Mouse (Mus musculus): ENCODE results near the gene Sec62.
A peak's percentile ranks its signal among the peaks of the same experiment; 100 is the strongest.
"Not testable (repeated sequence)": the region's sequence is repeated elsewhere in the genome, so short reads cannot be mapped to it uniquely, and the experiment has no call there.

Sec62 gene

DNA sequence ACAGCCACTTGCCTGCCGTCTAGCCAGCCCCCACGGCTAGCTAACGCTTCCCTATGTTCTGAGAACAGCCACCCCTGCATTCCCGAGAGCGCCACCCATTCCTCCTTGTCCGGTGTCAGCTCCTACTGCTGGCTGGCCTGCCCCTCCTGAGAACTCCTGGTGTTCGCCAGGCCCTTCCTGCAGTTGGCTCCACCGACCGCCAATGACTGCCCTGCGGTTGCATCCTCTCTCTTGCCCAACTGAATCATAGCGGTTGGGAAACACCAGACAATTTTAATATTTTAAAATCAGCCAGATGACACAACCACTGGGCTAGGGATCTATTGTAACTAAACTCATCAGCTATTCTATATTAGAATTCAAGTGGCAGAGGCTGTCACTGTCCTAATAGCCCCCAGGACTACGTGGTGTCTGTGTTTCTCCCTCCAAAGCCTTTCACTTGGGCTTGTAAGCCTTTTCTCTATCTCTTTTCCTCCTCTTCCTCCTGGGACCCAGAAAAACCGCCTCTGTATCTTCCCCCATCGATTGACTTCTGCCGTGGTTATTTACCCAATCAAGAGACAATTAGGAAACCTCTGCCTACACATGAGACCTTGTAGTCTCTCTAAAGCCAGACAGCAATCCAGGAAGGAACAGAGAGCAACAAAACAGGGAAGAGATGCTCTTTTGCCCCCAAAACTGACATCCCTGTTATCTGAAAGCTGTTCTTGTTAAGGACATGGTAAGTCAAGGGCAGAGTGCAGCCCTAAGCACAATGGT is 39.4 kb downstream of the Sec62 start:
- DNase-seq (ENCODE audit: low spot score in 2 of 2), result no peak

DNA sequence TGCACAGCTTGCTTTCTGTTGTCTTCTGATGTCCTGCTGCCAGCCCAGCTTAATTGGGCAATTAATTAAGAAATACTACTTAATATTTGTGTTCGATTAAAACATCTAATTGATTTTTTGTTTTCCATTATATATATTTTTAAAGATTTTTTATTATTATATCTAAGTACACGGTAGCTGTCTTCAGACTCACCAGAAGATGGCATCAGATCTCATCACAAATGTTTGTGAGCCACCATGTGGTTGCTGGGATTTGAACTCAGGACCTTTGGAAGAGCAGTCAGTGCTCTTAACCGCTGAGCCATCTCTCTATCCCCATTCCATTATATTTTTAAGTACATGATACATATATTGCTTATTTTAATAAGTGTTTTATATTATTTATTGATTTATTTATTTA is 40.6 kb downstream of the Sec62 start:
- DNase-seq (ENCODE audit: low spot score in 2 of 2), result no peak

DNA sequence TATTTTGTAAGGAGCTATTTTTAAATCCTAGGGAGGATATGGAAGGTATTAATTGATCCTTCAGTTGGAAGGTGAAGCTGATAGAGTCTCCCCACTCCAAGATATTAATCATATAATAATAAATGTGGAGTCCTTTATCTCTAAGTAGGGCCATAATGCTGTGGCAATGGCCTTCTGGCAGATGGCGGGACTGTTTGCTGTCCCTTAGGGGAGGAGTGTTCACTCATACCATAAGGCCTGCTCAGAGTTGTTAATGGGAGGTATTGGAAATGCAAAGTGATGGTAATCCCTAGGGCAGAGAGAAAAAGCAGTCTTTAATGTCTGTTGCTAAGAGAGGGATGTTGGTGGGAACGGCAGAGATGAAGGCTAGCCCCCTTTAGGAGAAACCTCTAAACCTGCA is 53.1 kb downstream of the Sec62 start:
- no peak for DNase-seq (ENCODE audit: low spot score in 2 of 2)

DNA sequence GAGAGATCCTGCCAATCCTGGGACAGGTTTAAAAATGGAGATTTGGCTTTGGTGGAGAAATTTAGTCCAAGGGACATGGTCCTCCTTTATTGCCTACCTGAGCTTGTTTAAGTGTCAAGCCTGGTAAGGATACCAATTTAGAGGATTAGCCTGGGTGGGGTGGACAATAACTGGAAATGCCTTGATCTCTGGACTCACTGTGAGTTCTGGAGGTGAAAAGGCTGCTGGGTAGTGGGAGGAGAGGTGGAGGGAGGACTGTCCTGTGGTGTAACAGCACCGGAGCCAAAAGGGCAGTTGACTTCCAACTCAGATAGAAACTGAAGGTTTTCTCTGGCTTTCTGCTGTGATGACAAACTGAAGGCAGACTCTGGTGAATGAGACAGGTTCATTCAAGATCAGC is 54.7 kb downstream of the Sec62 start:
- no peak for DNase-seq (ENCODE audit: low spot score in 2 of 2)

DNA sequence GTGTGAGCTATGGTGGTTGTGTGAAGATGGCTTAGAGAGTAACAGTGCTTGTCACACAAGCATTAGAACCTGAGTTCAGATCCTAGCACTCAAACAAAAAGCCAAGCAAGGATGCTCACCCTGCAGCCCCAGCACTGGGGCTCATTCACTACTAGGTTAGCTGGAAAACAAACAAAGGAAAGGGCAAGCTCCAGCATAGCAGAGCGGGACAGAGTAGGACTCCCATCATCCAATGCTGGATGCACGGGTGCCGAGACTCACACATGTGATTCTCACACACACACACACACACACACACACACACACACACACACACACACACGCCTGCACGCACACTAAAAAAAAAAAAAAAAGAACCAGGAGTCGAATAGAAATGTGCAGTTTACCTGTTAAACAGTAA is 58.7 kb downstream of the Sec62 start:
- no peak for DNase-seq (ENCODE audit: low spot score in 2 of 2)

DNA sequence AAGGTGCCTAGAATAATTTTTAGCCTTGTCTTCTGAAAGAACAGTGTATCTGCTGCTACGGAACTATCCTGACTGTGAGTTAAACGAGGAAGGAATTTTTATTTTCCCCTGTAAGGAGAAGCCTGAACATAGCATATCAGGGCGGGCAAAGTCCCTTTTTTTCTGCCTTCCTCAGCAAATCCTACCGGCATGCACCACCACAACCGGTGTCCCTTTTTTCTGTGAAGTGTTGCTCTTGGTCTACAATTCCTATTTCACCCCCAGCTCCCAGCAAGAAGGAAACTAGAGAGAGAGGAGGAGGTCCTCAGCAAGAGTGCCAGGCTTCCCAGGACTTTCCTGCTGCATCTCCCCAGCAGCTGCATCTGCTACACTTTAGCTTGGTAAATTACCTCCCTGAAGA is 60.9 kb downstream of the Sec62 start:
- no peak for DNase-seq (ENCODE audit: low spot score in 2 of 2)

DNA sequence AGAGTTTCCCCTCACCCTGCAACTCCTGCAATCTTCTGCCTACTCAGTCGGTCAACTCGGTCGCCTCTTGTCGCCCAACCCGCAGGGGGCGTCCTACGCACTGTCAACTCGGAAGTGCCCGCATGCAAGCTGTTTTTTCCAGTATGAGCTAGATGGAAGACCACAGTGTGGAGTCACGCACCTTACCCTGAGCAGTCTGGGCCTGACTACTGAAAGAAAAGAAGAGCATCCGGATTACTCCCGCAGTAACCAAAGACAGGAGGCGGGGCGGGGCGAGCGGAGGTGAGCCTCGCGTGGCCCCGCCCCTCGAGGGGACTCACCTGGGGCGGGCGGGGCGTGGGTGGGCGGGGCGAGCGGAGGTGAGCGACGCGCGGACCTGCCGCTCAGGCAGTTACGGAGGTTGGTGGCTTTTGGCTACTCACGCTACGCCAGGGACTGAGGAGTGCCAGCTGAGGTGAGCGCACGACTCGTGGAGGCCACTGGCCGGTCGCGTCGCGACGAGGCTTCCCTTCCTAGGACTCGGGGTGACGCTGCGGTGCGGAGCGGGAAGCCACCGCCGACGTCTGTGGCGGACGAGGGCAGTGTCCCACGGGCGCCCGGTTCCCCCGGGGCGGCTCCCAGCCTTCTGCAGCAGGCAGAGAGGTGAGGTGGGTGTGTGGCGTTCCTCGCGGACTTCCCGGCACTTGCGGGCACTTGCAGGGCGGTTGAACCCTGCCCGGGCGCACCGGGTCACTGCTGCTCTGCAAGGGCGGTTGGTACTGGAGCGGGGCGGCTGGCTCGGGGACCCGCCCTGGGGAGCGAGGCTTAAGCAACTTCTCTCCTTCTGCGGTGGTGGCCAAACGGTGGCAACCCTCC is 63.2 kb downstream of the Sec62 start, which contains the start of gene Gpr160:
Gpr160 (plus strand) TSS at position 347 of the 855 bp plus-strand sequence.
- peak; percentile 52 to 62 for DNase-seq (ENCODE audit: low spot score in 2 of 2)

DNA sequence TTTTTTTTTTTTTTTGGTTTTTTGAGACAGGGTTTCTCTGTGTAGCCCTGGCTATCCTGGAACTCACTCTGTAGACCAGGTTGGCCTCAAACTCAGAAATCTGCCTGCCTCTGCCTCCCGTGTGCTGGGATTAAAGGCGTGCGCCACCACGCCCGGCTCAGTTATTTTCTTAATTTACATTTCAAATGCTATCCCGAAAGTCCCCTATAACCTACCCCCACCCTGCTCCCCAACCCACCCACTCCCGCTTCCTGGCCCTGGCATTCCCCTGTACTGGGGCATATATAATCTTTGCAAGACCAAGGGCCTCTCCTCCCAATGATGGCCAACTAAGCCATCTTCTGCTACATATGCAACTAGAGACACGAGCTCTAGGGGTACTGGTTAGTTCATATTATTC is 66.9 kb downstream of the Sec62 start:
- DNase-seq (ENCODE audit: low spot score in 2 of 2), result not testable (repeated sequence)

DNA sequence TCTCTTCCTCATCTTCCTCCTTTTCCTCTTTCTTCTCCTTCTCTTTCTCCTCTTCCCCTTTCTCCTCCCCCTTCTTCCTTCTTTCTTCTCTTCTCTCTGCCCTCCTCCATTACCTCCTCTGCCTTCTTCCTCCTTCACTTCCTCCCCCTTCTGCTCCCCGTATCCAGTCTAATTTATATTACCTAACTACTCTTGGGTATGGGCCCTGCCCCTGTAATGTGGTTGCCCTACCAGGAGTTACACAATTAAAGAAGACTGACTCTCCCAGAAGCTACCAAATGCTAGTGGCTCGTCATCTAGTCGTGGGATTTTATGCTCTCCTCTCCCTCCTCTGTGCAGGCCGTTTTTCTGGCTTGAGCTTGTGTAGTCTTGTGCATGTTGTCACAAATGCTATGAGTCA is 68.0 kb downstream of the Sec62 start:
- no peak for DNase-seq (ENCODE audit: low spot score in 2 of 2)

DNA sequence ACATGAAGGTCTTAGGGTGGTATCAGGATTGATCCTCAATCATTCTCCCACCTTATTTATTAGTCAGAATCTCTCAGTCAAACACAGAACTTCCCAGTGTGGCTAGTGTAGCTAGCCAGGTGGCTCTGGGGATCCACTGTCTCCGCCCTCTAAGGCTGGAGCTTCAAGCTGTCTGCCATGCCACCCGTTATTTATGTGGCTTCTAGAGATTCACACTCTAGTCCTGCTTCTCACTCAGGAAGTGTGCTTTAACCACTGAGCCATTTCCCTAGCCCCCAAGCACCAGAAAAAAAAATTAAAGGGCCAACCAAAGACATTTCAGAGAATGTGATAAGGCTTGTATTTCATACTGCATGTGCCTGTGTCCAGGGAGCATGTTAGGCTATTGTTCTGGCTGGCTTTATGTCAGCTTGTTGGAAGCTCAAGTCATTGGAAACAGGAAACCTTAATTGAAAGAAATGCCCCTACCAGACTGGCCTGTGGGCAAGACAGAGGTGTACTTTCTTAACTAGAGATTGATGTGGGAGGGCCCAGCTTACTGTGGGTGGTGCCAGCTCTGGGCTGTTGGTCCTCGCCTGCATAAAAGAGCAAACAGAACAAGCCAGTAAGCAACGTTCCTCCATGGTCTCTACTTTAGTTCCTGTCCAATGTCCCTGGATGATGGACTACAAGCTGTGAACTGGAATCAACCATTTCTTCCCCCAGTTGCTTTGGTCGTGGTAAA is 71.2 kb downstream of the Sec62 start:
- no peak for DNase-seq (ENCODE audit: low spot score in 2 of 2)

DNA sequence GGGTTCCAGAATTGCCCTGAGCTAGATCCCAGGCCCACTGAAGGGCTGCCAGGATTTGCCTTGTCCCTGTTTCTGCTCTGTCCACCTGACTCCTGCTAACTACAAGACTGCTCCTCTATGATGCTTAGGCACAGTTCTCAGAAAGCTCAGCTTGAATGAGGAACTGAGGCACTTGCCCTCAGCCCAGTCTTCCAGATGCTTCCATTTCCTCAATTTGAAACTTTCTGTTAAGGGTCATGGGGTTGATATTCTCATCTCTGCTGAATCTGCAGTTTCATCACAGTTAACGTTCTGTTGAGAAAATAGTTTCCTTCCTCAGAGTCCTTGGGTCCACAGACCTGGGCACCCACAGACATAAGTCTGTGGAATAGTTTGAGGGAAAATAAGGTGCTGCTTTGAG is 72.0 kb downstream of the Sec62 start:
- DNase-seq (ENCODE audit: low spot score in 2 of 2), result no peak

DNA sequence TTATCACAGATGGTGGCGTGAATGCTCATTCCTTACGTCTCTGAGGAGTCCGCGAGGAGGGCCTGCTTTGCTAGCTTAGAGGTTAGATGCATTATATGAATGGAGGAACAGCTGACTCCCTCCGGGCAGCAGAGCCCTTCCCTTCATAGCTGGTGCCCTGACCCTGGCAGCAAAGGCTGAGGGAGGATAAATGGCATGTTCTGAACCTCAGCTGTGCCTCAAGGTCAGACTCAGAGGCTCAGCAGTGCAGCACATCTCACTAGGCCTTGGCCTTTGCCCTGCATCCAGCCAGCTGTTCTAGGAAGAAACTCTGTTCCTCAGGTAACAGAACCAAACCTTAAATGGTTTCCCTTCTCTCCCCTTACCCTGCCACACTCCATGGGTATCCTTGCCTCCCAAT is 75.5 kb downstream of the Sec62 start:
- no peak for DNase-seq (ENCODE audit: low spot score in 2 of 2)

DNA sequence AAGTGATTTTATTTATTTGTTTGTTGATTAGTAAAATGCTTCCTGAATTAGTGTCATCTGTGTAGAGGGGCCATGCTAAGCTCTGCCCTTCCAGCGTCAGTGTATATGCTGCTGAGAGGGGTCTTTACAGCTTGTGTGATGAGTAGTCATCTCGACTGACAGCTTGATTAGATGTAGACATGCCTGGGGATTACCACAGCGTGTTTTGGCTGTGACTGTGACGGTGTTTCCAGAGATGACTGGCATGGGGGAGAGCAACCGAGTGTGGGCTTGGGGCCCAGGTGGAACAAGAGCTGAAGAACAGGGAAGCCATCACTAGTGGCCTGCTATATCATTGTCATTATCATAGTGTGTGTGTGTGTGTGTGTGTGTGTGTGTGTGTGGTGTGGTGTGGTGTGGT is 76.0 kb downstream of the Sec62 start:
- DNase-seq (ENCODE audit: low spot score in 2 of 2), result no peak

DNA sequence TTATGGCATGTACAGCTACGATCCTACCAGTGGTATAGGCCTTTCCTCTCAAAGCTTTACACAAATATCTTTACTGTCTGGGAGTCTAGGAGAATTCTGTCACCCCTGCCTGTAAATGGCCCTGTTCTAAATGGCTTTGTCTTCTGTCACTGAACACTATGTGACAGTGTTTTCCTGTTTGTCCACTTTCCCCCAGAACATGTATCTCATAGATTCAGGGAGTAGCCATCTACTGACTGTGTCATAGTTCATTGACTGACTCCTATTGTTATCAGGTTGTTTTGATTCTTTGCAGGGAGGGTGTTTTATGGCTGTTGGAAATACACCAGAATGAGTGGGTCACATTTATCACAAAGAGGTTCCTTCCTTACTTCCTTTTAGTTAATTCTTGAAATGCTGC is 77.3 kb downstream of the Sec62 start:
- no peak for DNase-seq (ENCODE audit: low spot score in 2 of 2)

All from right cerebral cortex, adult 2 months (tissue).